Comparison of ENCODE assay signal across 19 mouse cellular contexts in the genomic region with DNA sequence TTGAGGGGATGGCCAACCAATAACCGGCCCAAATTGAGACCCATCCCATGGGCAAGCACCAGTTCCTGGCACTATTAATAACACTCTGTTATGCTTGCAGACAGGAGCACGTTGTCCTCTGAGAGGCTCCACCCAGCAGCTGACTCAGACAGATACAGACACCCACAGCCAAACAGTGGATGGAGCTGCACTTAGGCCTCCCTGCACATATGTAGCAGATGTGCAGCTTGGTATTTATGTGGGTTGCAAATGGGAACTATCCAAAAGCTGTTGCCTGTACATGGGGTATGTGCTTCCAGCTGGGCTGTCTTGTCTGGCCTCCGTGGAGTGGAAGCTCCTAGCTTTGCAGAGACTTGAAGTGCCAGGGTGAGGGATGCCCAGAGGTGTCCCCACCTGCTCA. TPM values are rescaled to one million over a fixed set of nuclear protein-coding genes. Genes with fewer than 3 reads are reported as not detected.
DNase-seq lines count a peak whose midpoint lies in the region; TF ChIP-seq lines count a peak whose summit lies in the region.
"Had no signal": no experiment of that assay in that cellular context is flagged by ENCODE, and none has a peak within 500 bp of the region (broad histone marks: within the 10 kb centered on the region; RNA-seq: fewer than 3 reads in every experiment).

No protein-coding gene starts in this region.

- no peak overlapping the region for H3K27ac ChIP-seq in layer of hippocampus, adult 2 months
- H3K27ac ChIP-seq: embryonic facial prominence, embryonic 10.5 days; hindbrain, embryonic 14.5 days; intestine, embryonic 15.5 days had no signal

- no peak overlapping the region for H3K4me3 ChIP-seq in layer of hippocampus, adult 2 months
- H3K4me3 ChIP-seq: embryonic facial prominence, embryonic 10.5 days; intestine, embryonic 15.5 days; neural tube, embryonic 13.5 days had no signal

- peak; percentile 6 for DNase-seq in adrenal gland, postnatal 14 days
- DNase-seq in adrenal gland, postnatal 25 days: no peak
- DNase-seq in layer of hippocampus, adult 2 months (ENCODE audit: low spot score in 2 of 2): peak; percentile 19 to 27
- no peak for DNase-seq in layer of hippocampus, postnatal 25 days (ENCODE audit: extremely low spot score in 1 of 2, low spot score in 1 of 2)
- peak; percentile 19 for DNase-seq in right cerebral cortex, postnatal 25 days
- no peak for DNase-seq in right cerebral cortex, postnatal 4 days
- no peak for DNase-seq in MN1 (ENCODE audit: low spot score)
- no peak for DNase-seq in spleen, postnatal 36 days (ENCODE audit: low spot score in 2 of 2)
- DNase-seq: adrenal gland, adult 8-10 months; cerebellum, adult 2 months; heart, postnatal 14 days; left cerebral cortex, postnatal 4 days; lung, adult 2 months; lung, postnatal 4 days; thymus, postnatal 14 days had no signal

- TF ChIP-seq CTCF in layer of hippocampus, adult 2 months (conservative IDR thresholded peaks at IDR 0.05): no peak

RNA-seq across cellular contexts. Expression of a gene that starts 42.5 kb away (rescaled TPM):
- 78.0 and 79.5 TPM in 2 replicates for total RNA-seq in adrenal gland, postnatal 14 days (2021)
- 29.3 and 33.2 TPM in 2 replicates for total RNA-seq in adrenal gland, postnatal 25 days (2021)
- 10 to 100 TPM; 51.3 to 52.9 TPM for total RNA-seq in layer of hippocampus, adult 2 months (2021)
- 10 to 100 TPM; 47.3 to 51.1 TPM for total RNA-seq in layer of hippocampus, postnatal 25 days (2021)

Comparison
In these comparisons a context has a peak if more than half of its experiments do, and no peak if none do; other contexts are left out.
1. DNase-seq: peak in adrenal gland, postnatal 14 days (single experiment), layer of hippocampus, adult 2 months (2 of 2) and right cerebral cortex, postnatal 25 days (single experiment); none in adrenal gland, postnatal 25 days (single experiment), layer of hippocampus, postnatal 25 days (0 of 2), right cerebral cortex, postnatal 4 days (single experiment), MN1 (single experiment) and spleen, postnatal 36 days (0 of 2).